Comparison of ENCODE assay signal across 7 mouse cellular contexts in genomic region chr12:8498148-8498571, GRCm38 (mm10). TPM values are rescaled to one million over a fixed set of nuclear protein-coding genes. Genes with fewer than 3 reads are reported as not detected.
DNase-seq lines count a peak whose midpoint lies in the region; ATAC-seq and TF ChIP-seq lines count a peak whose summit lies in the region.

No protein-coding gene starts in this region.

- H3K9me3 ChIP-seq in hindbrain, embryonic 10.5 days, result no peaks in the 10 kb centered on the region
- no peaks in the 10 kb centered on the region for H3K9me3 ChIP-seq in limb, embryonic 10.5 days (replicated peaks)
- no peaks in the 10 kb centered on the region for H3K9me3 ChIP-seq in neural tube, embryonic 14.5 days (ENCODE audit: control insufficient read depth, low read length)

- TF ChIP-seq CTCF in testis, adult 2 months (IDR thresholded peaks at IDR 0.05; ENCODE audit: control insufficient read depth, insufficient read depth, insufficient replicate concordance, low read depth, low read length), result no peak
- no peak for TF ChIP-seq CTCF in cortical plate, adult 2 months (IDR thresholded peaks at IDR 0.05; ENCODE audit: extremely low read depth, insufficient read depth, low read length)

- H3K27me3 ChIP-seq in testis, adult 2 months (ENCODE audit: control insufficient read depth, insufficient read depth, low read length), result no peaks in the 10 kb centered on the region
- H3K27me3 ChIP-seq in hindbrain, embryonic 10.5 days (ENCODE audit: insufficient read depth, poor library complexity, severe bottlenecking), result no peaks in the 10 kb centered on the region
- no peaks in the 10 kb centered on the region for H3K27me3 ChIP-seq in limb, embryonic 10.5 days (ENCODE audit: low read depth, poor library complexity, severe bottlenecking)
- H3K27me3 ChIP-seq in neural tube, embryonic 14.5 days (ENCODE audit: control insufficient read depth, insufficient read depth, low read length), result no peaks in the 10 kb centered on the region

- DNase-seq in testis, postnatal 10 days (ENCODE audit: low spot score), result no peak
- DNase-seq in hindbrain, embryonic 10.5 days (ENCODE audit: low spot score), result peak; percentile 55
- DNase-seq in limb, embryonic 10.5 days (ENCODE audit: low spot score), result peak; percentile 40
- no peak for DNase-seq in yolk sac, embryonic 10.5 days (ENCODE audit: low spot score)

- no peaks in the 10 kb centered on the region for H3K36me3 ChIP-seq in testis, adult 2 months (ENCODE audit: control insufficient read depth, insufficient read depth, low read length)
- H3K36me3 ChIP-seq in hindbrain, embryonic 10.5 days, result no peaks in the 10 kb centered on the region
- no peaks in the 10 kb centered on the region for H3K36me3 ChIP-seq in limb, embryonic 10.5 days
- H3K36me3 ChIP-seq in neural tube, embryonic 14.5 days (ENCODE audit: control insufficient read depth, insufficient read depth, low read length), result no peaks in the 10 kb centered on the region

- peaks cover 19% of the 10 kb centered on the region for H3K4me1 ChIP-seq in testis, adult 2 months (ENCODE audit: control insufficient read depth, insufficient read depth, low read length)
- peaks cover 3% of the 10 kb centered on the region; the same call in 1 of the 2 replicates for H3K4me1 ChIP-seq in cortical plate, adult 2 months (ENCODE audit: control insufficient read depth, insufficient read depth, low read length)
- H3K4me1 ChIP-seq in hindbrain, embryonic 10.5 days (replicated peaks), result peaks cover 53% of the 10 kb centered on the region
- H3K4me1 ChIP-seq in limb, embryonic 10.5 days, result peaks cover 51% of the 10 kb centered on the region
- peaks cover 29% of the 10 kb centered on the region; the same call in 1 of the 2 replicates for H3K4me1 ChIP-seq in neural tube, embryonic 14.5 days (ENCODE audit: control insufficient read depth, insufficient read depth, low read length)

- peak overlapping the region; percentile 51 for H3K4me3 ChIP-seq in testis, adult 2 months (ENCODE audit: control insufficient read depth, low read depth, low read length)
- peak overlapping the region; percentile 94 for H3K4me3 ChIP-seq in cortical plate, adult 2 months (ENCODE audit: insufficient read depth, low read length)
- H3K4me3 ChIP-seq in hindbrain, embryonic 10.5 days, result peak overlapping the region; percentile 92
- peak overlapping the region; percentile 88 for H3K4me3 ChIP-seq in limb, embryonic 10.5 days
- peak overlapping the region; percentile 76 for H3K4me3 ChIP-seq in neural tube, embryonic 14.5 days (ENCODE audit: low read depth, low read length)

- 11% methylated on average over 8 of the region's 8 CpGs for WGBS in hindbrain, embryonic 10.5 days
- WGBS in limb, embryonic 10.5 days, result 29% methylated on average over 8 of the region's 8 CpGs
- WGBS in neural tube, embryonic 14.5 days, result 4% methylated on average over 8 of the region's 8 CpGs

- H3K4me2 ChIP-seq in neural tube, embryonic 14.5 days (ENCODE audit: low read depth, low read length), result peak overlapping the region; percentile 92

- no peak for TF ChIP-seq POLR2A in testis, adult 2 months (IDR thresholded peaks at IDR 0.05; ENCODE audit: control insufficient read depth, low read depth, low read length)
- 0 out of 2 replicates have a peak, but pooled peaks have one; percentile 14 for TF ChIP-seq POLR2A in cortical plate, adult 2 months (IDR thresholded peaks at IDR 0.05; ENCODE audit: extremely low read depth, insufficient read depth, low read length)

- peak overlapping the region; percentile 93 for H3K9ac ChIP-seq in neural tube, embryonic 14.5 days (replicated peaks; ENCODE audit: low read depth, low read length)

- H3K27ac ChIP-seq in testis, adult 2 months (ENCODE audit: control insufficient read depth, insufficient read depth, low read depth, low read length), result no peak overlapping the region
- H3K27ac ChIP-seq in cortical plate, adult 2 months (ENCODE audit: insufficient read depth, low read length), result peak overlapping the region; percentile 61
- H3K27ac ChIP-seq in hindbrain, embryonic 10.5 days, result peak overlapping the region; percentile 100
- peak overlapping the region; percentile 98; the same call in 1 of the 2 replicates for H3K27ac ChIP-seq in limb, embryonic 10.5 days
- peak overlapping the region; percentile 99 for H3K27ac ChIP-seq in neural tube, embryonic 14.5 days (ENCODE audit: low read depth, low read length)

- no peak for ATAC-seq in neural tube, embryonic 14.5 days (ENCODE audit: low read depth)

RNA-seq across cellular contexts. Expression of gene Rhob, which starts 1.6 kb away (rescaled TPM):
- 21.3 and 23.4 TPM in 2 replicates for polyA plus RNA-seq in testis, adult 2 months (2012; rRNA removed)
- 353 and 368 TPM in 2 replicates for polyA plus RNA-seq in cortical plate, adult 2 months (2012; rRNA removed)
- polyA plus RNA-seq in hindbrain, embryonic 10.5 days (2016; fragmentation: Nextera tagmentation; extraction: Ambion mirVana), result 31.5 and 54.8 TPM in 2 replicates
- 14.7 and 16.7 TPM in 2 replicates for polyA plus RNA-seq in limb, embryonic 10.5 days (2016; fragmentation: Nextera tagmentation; extraction: Ambion mirVana)
- 109 and 116 TPM in 2 replicates for polyA plus RNA-seq in neural tube, embryonic 14.5 days (2014; fragmentation: Nextera tagmentation; extraction: Ambion mirVana)

Comparison
In these comparisons a context has a peak if more than half of its experiments do, and no peak if none do; other contexts are left out.
1. DNase-seq: peak in hindbrain, embryonic 10.5 days (single experiment) and limb, embryonic 10.5 days (single experiment); none in testis, postnatal 10 days (single experiment) and yolk sac, embryonic 10.5 days (single experiment).
2. Peak in every context shown above with its lines, with median percentiles within 50 percentile points of each other: H3K4me3 ChIP-seq.